Mouse (Mus musculus): ENCODE results near the gene Ide. TPM values are rescaled to one million over a fixed set of nuclear protein-coding genes. Genes with fewer than 3 reads are reported as not detected.
A peak's percentile ranks its signal among the peaks of the same experiment; 100 is the strongest.
"Not testable (repeated sequence)": the region's sequence is repeated elsewhere in the genome, so short reads cannot be mapped to it uniquely, and the experiment has no call there.

The Ide gene
- total and polyA plus RNA-seq, 3 experiments, result 24.0 to 99.8 (median 52.2) TPM

- H3K36me3 ChIP-seq (ENCODE audit: control insufficient read depth, insufficient read depth, low read length), result no peaks in the 10 kb centered on the region
- no peak overlapping the region for H3K27ac ChIP-seq
- DNase-seq, result no peak
- H3K4me1 ChIP-seq (ENCODE audit: control insufficient read depth, insufficient read depth, low read length), result no peaks in the 10 kb centered on the region
- TF ChIP-seq CTCF (IDR thresholded peaks at IDR 0.05), result no peak
- TF ChIP-seq POLR2A (IDR thresholded peaks at IDR 0.05; ENCODE audit: insufficient read depth, low read depth, low read length), result no peak
- no peak for TF ChIP-seq EP300 (IDR thresholded peaks at IDR 0.05; ENCODE audit: insufficient read depth, low read depth, low read length)
- intact Hi-C loops (cut with DNase I), result no loop called here
- 56% methylated on average over 5 of the region's 5 CpGs for WGBS
- H3K27me3 ChIP-seq (ENCODE audit: control insufficient read depth, insufficient read depth, low read length), result peaks cover 11% of the 10 kb centered on the region
- no peaks in the 10 kb centered on the region for H3K79me2 ChIP-seq (replicated peaks; ENCODE audit: control insufficient read depth, insufficient read depth, low read length)
- no peak overlapping the region for H3K4me3 ChIP-seq
- H3K9ac ChIP-seq (ENCODE audit: low read depth, low read length), result no peak overlapping the region
Measured at GRCm38 (mm10) chr19:37237306-37237705, 100.3 kb downstream of the Ide start.

GRCm38 (mm10) chr19:37235818-37236217 is 101.8 kb downstream of the Ide start:
- Histone ChIP-seq H3K36me3 (ENCODE audit: control insufficient read depth, insufficient read depth, low read length) (no peaks in the 10 kb centered on the region), H3K27ac (no peak overlapping the region), H3K4me1 (ENCODE audit: control insufficient read depth, insufficient read depth, low read length) (no peaks in the 10 kb centered on the region), H3K4me3 (no peak overlapping the region), H3K9ac (ENCODE audit: low read depth, low read length) (no peak overlapping the region), H3K79me2 (replicated peaks; ENCODE audit: control insufficient read depth, insufficient read depth, low read length) (no peaks in the 10 kb centered on the region), H3K27me3 (ENCODE audit: control insufficient read depth, insufficient read depth, low read length) (peaks cover 11% of the 10 kb centered on the region)
- DNase-seq, result no peak
- intact Hi-C loops (cut with DNase I), result loop anchor here (1.0 kb wide), 1 partner anchor 265 kb away; no protein-coding TSS in a partner anchor
- TF ChIP-seq EP300 (IDR thresholded peaks at IDR 0.05; ENCODE audit: insufficient read depth, low read depth, low read length) (no peak), POLR2A (IDR thresholded peaks at IDR 0.05; ENCODE audit: insufficient read depth, low read depth, low read length) (no peak), CTCF (IDR thresholded peaks at IDR 0.05) (no peak)
- WGBS, result 48% methylated on average over 8 of the region's 8 CpGs

- no peak for DNase-seq
- Histone ChIP-seq H3K36me3 (ENCODE audit: control insufficient read depth, insufficient read depth, low read length) (no peaks in the 10 kb centered on the region), H3K4me3 (peak overlapping the region; percentile 15; the same call in 1 of the 2 replicates), H3K79me2 (replicated peaks; ENCODE audit: control insufficient read depth, insufficient read depth, low read length) (no peaks in the 10 kb centered on the region), H3K4me1 (ENCODE audit: control insufficient read depth, insufficient read depth, low read length) (no peaks in the 10 kb centered on the region), H3K27me3 (ENCODE audit: control insufficient read depth, insufficient read depth, low read length) (peaks cover 11% of the 10 kb centered on the region), H3K27ac (no peak overlapping the region), H3K9ac (ENCODE audit: low read depth, low read length) (no peak overlapping the region)
- intact Hi-C loops (cut with DNase I), result no loop called here
- no peak for TF ChIP-seq POLR2A (IDR thresholded peaks at IDR 0.05; ENCODE audit: insufficient read depth, low read depth, low read length)
- TF ChIP-seq CTCF (IDR thresholded peaks at IDR 0.05), result no peak
- TF ChIP-seq EP300 (IDR thresholded peaks at IDR 0.05; ENCODE audit: insufficient read depth, low read depth, low read length), result no peak
- 6% methylated on average over 63 of the region's 63 CpGs for WGBS
Measured at GRCm38 (mm10) chr19:37233561-37234539, 103.8 kb downstream of the Ide start.

- intact Hi-C loops (cut with DNase I); H3K36me3 ChIP-seq (ENCODE audit: control insufficient read depth, insufficient read depth, low read length); H3K9ac ChIP-seq (ENCODE audit: low read depth, low read length); DNase-seq; H3K4me1 ChIP-seq (ENCODE audit: control insufficient read depth, insufficient read depth, low read length); H3K4me3 ChIP-seq; H3K27ac ChIP-seq; H3K79me2 ChIP-seq (replicated peaks; ENCODE audit: control insufficient read depth, insufficient read depth, low read length): not testable (repeated sequence)
- H3K27me3 ChIP-seq (ENCODE audit: control insufficient read depth, insufficient read depth, low read length), result peaks cover 11% of the 10 kb centered on the region
- WGBS, result 74% methylated on average over 9 of the region's 9 CpGs
Measured at GRCm38 (mm10) chr19:37232598-37232997, 105.1 kb downstream of the Ide start.

- 73% methylated on average over 6 of the region's 6 CpGs for WGBS
- TF ChIP-seq CTCF (IDR thresholded peaks at IDR 0.05), result no peak
- no peak for TF ChIP-seq POLR2A (IDR thresholded peaks at IDR 0.05; ENCODE audit: insufficient read depth, low read depth, low read length)
- TF ChIP-seq EP300 (IDR thresholded peaks at IDR 0.05; ENCODE audit: insufficient read depth, low read depth, low read length), result no peak
Measured at GRCm38 (mm10) chr19:37225197-37225862, 112.3 kb downstream of the Ide start.

More at GRCm38 (mm10) chr19:37225197-37225862, 112.3 kb downstream of the Ide start:
- H3K4me1 ChIP-seq (ENCODE audit: control insufficient read depth, insufficient read depth, low read length), result no peaks in the 10 kb centered on the region
- no peaks in the 10 kb centered on the region for H3K79me2 ChIP-seq (replicated peaks; ENCODE audit: control insufficient read depth, insufficient read depth, low read length)
- 0 out of 2 replicates have a peak, but pooled peaks cover 2% of the 10 kb centered on the region for H3K36me3 ChIP-seq (ENCODE audit: control insufficient read depth, insufficient read depth, low read length)
- H3K27ac ChIP-seq, result no peak overlapping the region
- H3K4me3 ChIP-seq, result no peak overlapping the region
- no peak overlapping the region for H3K9ac ChIP-seq (ENCODE audit: low read depth, low read length)
- intact Hi-C loops (cut with DNase I), result no loop called here
- no peak for DNase-seq
- H3K27me3 ChIP-seq (ENCODE audit: control insufficient read depth, insufficient read depth, low read length), result no peaks in the 10 kb centered on the region

Other genes starting within 250 kb of the Ide start
- 10 to 100 TPM; 79.7 to 84.8 TPM for gene March5, start 130.3 kb downstream of the Ide start, total RNA-seq (2021)
- 32.6 and 57.7 TPM in 2 replicates for gene March5, start 130.3 kb downstream of the Ide start, polyA plus RNA-seq (2012; rRNA removed)
- 10 to 100 TPM; 78.9 to 96.9 TPM for gene Cpeb3, start 129.3 kb downstream of the Ide start, total RNA-seq (2021)
- 35.6 and 53.9 TPM in 2 replicates for gene Cpeb3, start 129.3 kb downstream of the Ide start, polyA plus RNA-seq (2012; rRNA removed)
- under 1 TPM; 0.34 to 0.66 TPM for gene Kif11, start 38.6 kb upstream of the Ide start, total RNA-seq (2021)
- gene Kif11, start 38.6 kb upstream of the Ide start, polyA plus RNA-seq (2012; rRNA removed), result 0.20 and 0.35 TPM in 2 replicates
- gene Hhex, start 97.0 kb upstream of the Ide start, total RNA-seq (2021), result 1 to 10 TPM; 2.2 to 4.2 TPM
- 2.0 and 2.3 TPM in 2 replicates for gene Hhex, start 97.0 kb upstream of the Ide start, polyA plus RNA-seq (2012; rRNA removed)
- 10 to 100 TPM; 29.8 to 34.2 TPM for gene Exoc6, start 212.6 kb upstream of the Ide start, total RNA-seq (2021)
- 13.8 and 19.8 TPM in 2 replicates for gene Exoc6, start 212.6 kb upstream of the Ide start, polyA plus RNA-seq (2012; rRNA removed)

Data from heart, adult 2 months (tissue).